Mouse (Mus musculus) neural tube, embryonic 13.5 days (tissue): ENCODE measurements around the gene Dis3l. TPM values are rescaled to one million over a fixed set of nuclear protein-coding genes. Genes with fewer than 3 reads are reported as not detected.
"Not testable (repeated sequence)": the region's sequence is repeated elsewhere in the genome, so short reads cannot be mapped to it uniquely, and the experiment has no call there.

ENCODE experiments used
- ATAC-seq: fragments of 200-750 bp; cut with Nextera tagmentation; 2 replicates; pipeline ENCODE4 v1.8.0; 2017; ENCODE audit warnings: low read depth, mild to moderate bottlenecking, moderate TSS enrichment, moderate library complexity
- H3K27ac ChIP-seq: fragments of 300-500 bp; sonication (generic); replicated peaks from 2 replicates; pipeline ENCODE4 v1.5.1; 2015; ENCODE audit warnings: moderate library complexity, mild to moderate bottlenecking, inconsistent platforms
- H3K27me3 ChIP-seq: fragments of 300-500 bp; sonication (generic); 2 replicates; pipeline ENCODE4 v1.6.1; 2015; ENCODE audit warnings: mild to moderate bottlenecking, inconsistent platforms
- H3K36me3 ChIP-seq: fragments of 300-500 bp; sonication (generic); 2 replicates; pipeline ENCODE4 v1.6.1; 2015; ENCODE audit warnings: mild to moderate bottlenecking, inconsistent platforms
- H3K4me1 ChIP-seq: fragments of 300-500 bp; sonication (generic); replicated peaks from 2 replicates; pipeline ENCODE4 v1.6.1; 2015; ENCODE audit warnings: inconsistent platforms
- H3K4me2 ChIP-seq: fragments of 300-500 bp; sonication (generic); 2 replicates; pipeline ENCODE4 v1.6.1; 2015; ENCODE audit warnings: inconsistent platforms, mild to moderate bottlenecking, moderate library complexity
- H3K4me3 ChIP-seq: fragments of 300-500 bp; sonication (generic); 2 replicates; pipeline ENCODE4 v1.5.1; 2015; ENCODE audit warnings: mild to moderate bottlenecking, inconsistent platforms
- H3K9ac ChIP-seq: fragments of 300-500 bp; sonication (generic); 2 replicates; pipeline ENCODE4 v1.6.1; 2015; ENCODE audit warnings: moderate library complexity, mild to moderate bottlenecking, inconsistent platforms
- H3K9me3 ChIP-seq: fragments of 300-500 bp; sonication (generic); 2 replicates; pipeline ENCODE4 v1.6.1; 2016; ENCODE audit warnings: inconsistent platforms
- WGBS: fragments of 180-500 bp; shearing (Covaris S2); methylation state at CpG from one replicate; pipeline ENCODE4 v1.1.7; 2015; 5-methylcytosine and 5-hydroxymethylcytosine counted together
- polyA plus RNA-seq: library from polyadenylated mRNA; unstranded; fragments of >200 nt; fragmentation: Nextera tagmentation; extraction: Ambion mirVana; gene quantifications from 2 replicates; pipeline ENCODE4 v1.2.1, GENCODE M21; 2015

Gene Dis3l
- polyA plus RNA-seq, 1 experiment from 2014 or later = 20.6 TPM

DNA sequence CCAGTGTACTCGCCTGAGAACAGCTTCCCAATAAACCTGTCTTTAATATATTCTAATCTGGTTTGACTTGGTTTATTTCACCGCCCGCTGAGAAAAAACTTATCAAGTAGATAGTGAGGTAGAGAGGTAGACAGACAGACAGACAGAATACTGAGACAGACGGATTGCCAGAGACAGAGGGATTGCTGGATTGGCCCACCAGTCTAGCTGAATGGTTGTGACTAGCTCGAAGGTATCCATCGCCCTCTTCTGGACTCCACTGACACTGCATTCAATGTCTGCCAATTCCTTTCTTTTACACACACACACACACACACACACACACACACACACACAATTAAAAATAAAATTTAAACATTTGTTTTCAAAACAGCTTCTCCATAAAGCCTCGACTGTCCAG is 68.5 kb downstream of the Dis3l start:
- Histone ChIP-seq H3K4me2 (no peak overlapping the region), H3K9me3 (no peaks in the 10 kb centered on the region), H3K27me3 (no peaks in the 10 kb centered on the region), H3K4me1 (no peaks in the 10 kb centered on the region), H3K36me3 (no peaks in the 10 kb centered on the region), H3K4me3 (no peak overlapping the region), H3K27ac (no peak overlapping the region), H3K9ac (no peak overlapping the region)
- ATAC-seq = no peak
- WGBS = 45% methylated on average over 7 of the region's 7 CpGs

DNA sequence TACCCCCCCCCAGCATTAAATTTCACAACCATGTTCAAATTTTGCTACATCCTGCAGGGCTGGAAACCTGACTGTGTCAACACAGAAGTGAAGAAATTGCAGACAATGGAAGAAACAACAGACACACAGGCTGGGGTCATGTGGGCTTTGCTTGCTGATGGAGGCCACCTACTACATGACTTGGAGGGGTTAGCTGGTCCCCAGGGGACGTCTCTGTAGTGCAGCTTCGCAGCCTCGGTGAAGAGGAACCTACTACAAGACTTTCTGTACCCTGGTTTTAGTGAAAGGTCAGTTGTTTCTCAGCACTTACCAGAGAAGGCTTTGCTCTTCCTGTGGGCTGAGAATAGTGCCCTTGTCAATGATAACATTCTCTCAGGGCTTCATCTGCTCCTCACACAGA is 69.8 kb downstream of the Dis3l start:
- H3K36me3 ChIP-seq = no peaks in the 10 kb centered on the region
- no peaks in the 10 kb centered on the region for H3K4me1 ChIP-seq
- H3K9me3 ChIP-seq = no peaks in the 10 kb centered on the region
- no peak for ATAC-seq
- 72% methylated on average over 3 of the region's 3 CpGs for WGBS
- H3K9ac ChIP-seq = no peak overlapping the region
- H3K4me3 ChIP-seq = no peak overlapping the region
- H3K27ac ChIP-seq = no peak overlapping the region
- no peak overlapping the region for H3K4me2 ChIP-seq
- H3K27me3 ChIP-seq = no peaks in the 10 kb centered on the region

DNA sequence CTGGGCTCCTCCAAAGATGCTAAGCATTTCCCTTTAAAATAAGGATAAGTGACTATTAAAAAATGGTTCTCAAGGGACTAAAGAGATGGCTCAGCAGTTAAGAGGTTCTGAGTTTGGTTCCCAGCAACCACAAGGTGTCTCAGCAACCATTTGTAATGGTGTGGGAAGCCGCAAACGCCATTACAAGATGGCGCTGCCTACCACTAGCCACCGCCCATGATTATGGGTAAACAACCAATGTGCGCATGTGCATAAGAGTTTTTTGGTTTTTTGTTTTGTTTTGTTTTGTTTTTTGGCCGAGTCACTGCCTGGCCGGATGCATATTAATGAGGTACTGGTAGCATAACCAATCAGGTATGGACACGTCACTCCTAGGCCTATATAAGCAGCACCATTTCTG is 72.3 kb downstream of the Dis3l start:
- not testable (repeated sequence) for H3K9me3 ChIP-seq, ATAC-seq, H3K4me3 ChIP-seq, H3K36me3 ChIP-seq, H3K27ac ChIP-seq, H3K4me1 ChIP-seq, H3K9ac ChIP-seq, H3K4me2 ChIP-seq, H3K27me3 ChIP-seq
- 92% methylated on average over 8 of the region's 8 CpGs for WGBS

DNA sequence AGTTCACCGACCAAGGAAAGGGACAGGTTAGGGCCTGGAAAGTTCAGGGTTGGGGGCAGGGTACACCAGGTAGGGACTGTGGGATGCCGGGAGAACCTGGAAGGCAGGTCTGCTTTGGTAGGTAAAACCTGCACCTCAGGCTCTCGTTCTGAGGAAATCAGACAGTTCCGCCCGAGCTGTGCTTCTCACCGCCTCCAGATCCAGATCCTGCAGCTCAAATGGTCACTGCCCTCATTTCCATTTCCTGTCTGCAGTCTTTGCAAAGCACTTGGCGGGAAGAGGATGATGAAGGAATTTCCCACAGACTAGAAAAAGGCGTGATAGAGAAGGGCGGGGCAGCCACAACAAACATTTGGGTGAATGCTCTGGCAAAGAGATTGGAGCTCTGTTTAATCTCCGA is 72.9 kb downstream of the Dis3l start:
- Histone ChIP-seq H3K27me3 (no peaks in the 10 kb centered on the region), H3K4me2 (no peak overlapping the region), H3K4me3 (no peak overlapping the region), H3K9ac (no peak overlapping the region), H3K36me3 (no peaks in the 10 kb centered on the region), H3K27ac (no peak overlapping the region), H3K4me1 (no peaks in the 10 kb centered on the region), H3K9me3 (no peaks in the 10 kb centered on the region)
- ATAC-seq = no peak
- 90% methylated on average over 10 of the region's 10 CpGs for WGBS

DNA sequence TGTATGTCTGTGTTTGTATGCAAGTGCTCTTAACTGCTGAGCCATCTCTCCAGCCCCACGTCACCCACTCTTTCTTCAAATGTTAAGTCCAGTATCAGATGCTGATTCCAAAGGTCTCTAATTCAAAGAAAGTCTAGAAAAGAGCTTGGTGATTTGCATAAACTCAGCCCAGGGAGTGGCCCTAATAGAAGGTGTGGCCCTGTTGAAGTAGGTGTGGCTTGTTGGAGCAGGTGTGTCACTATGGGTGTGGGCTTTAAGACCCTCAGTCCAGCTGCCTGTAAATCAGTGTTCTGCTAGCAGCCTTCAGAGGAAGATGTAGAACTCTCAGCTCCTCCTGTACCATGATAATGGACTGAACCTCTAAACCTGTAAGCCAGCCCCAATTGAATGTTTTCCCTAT is 73.9 kb downstream of the Dis3l start:
- WGBS = 88% methylated on average over 1 of the region's 1 CpGs
- ATAC-seq = no peak
- no peaks in the 10 kb centered on the region for H3K9me3 ChIP-seq
- no peak overlapping the region for H3K27ac ChIP-seq
- no peaks in the 10 kb centered on the region for H3K4me1 ChIP-seq
- H3K4me2 ChIP-seq = no peak overlapping the region
- no peak overlapping the region for H3K9ac ChIP-seq
- no peak overlapping the region for H3K4me3 ChIP-seq
- H3K36me3 ChIP-seq = no peaks in the 10 kb centered on the region
- H3K27me3 ChIP-seq = no peaks in the 10 kb centered on the region

DNA sequence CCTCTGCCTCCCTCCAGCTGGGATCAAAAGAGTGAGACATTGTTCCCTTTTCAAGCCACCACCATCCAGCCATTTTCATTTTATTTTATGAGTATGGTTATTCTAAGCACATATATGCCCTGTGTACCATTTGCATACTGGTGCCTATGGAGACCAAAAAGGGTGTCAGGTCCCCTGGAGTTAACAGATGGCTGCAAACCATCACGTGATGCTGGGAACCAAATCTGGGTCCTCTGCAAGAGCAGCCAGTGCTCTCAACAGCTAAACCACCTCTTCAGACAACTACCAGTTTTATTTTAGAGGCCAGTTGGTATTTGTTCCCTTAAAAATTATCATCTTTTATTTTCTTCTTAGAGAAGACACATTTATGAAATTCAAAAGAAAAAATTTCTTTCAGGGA is 76.3 kb downstream of the Dis3l start:
- Histone ChIP-seq H3K4me1 (no peaks in the 10 kb centered on the region), H3K4me2 (no peak overlapping the region)
- WGBS = 44% methylated on average over 1 of the region's 1 CpGs

DNA sequence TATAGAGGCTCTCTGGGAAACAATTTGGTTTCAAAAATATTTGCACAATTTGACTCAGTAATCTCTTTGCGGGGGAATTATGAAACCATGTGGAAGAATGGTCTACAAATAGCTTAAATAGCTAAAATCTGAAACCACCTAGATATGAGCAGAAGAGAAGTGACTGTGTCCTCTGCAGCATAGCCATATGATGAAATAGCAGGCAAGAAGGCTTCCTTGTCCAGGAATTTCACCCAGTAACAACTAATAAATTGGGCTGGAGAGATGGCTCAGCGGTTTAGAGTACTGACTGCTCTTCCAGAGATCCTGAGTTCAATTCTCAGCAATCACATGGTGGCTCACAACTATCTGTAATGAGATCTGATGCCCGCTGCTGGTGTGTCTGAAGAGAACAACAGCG is 80.1 kb downstream of the Dis3l start:
- Histone ChIP-seq H3K4me2 (no peak overlapping the region), H3K4me1 (no peaks in the 10 kb centered on the region), H3K27me3 (no peaks in the 10 kb centered on the region), H3K9me3 (no peaks in the 10 kb centered on the region), H3K27ac (no peak overlapping the region), H3K4me3 (no peak overlapping the region), H3K9ac (no peak overlapping the region), H3K36me3 (no peaks in the 10 kb centered on the region)
- ATAC-seq = no peak
- 90% methylated on average over 4 of the region's 4 CpGs for WGBS

More for the DNA sequence above, 76.3 kb downstream of the Dis3l start:
- ATAC-seq = no peak
- H3K27ac ChIP-seq = no peak overlapping the region
- no peaks in the 10 kb centered on the region for H3K9me3 ChIP-seq
- H3K4me3 ChIP-seq = no peak overlapping the region
- H3K27me3 ChIP-seq = no peaks in the 10 kb centered on the region
- no peaks in the 10 kb centered on the region for H3K36me3 ChIP-seq
- H3K9ac ChIP-seq = no peak overlapping the region

DNA sequence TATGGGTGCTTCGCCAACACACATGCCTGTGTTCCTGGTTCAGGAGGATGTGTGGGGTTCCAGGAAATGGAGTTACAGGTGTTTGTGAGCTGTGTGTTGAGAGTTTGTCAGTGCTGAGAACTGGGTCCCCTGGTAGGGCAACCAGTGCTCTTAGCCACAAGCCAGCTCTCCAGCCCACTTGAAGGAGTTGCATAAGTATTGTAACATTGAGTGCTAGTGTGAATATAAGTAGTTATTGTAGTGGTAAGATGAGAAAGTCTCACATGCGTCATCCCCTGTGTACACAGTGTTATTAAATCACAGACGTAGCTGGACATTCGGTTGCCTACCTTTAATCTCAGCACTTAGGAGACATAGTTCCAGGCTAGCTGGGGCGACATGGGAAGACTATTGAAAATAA is 81.2 kb downstream of the Dis3l start:
- H3K27ac ChIP-seq = no peak overlapping the region
- H3K4me2 ChIP-seq = no peak overlapping the region
- no peaks in the 10 kb centered on the region for H3K27me3 ChIP-seq
- ATAC-seq = no peak
- WGBS = 94% methylated on average over 5 of the region's 5 CpGs
- H3K4me3 ChIP-seq = no peak overlapping the region
- no peaks in the 10 kb centered on the region for H3K9me3 ChIP-seq
- no peaks in the 10 kb centered on the region for H3K36me3 ChIP-seq
- H3K4me1 ChIP-seq = no peaks in the 10 kb centered on the region
- no peak overlapping the region for H3K9ac ChIP-seq

Other genes with a start within 250 kb of the Dis3l start
- gene Lctl, start 224.1 kb downstream of the Dis3l start, polyA plus RNA-seq = not detected in 2 replicates
- 5.0 and 9.5 TPM in 2 replicates for gene Zwilch, start 168.2 kb downstream of the Dis3l start, polyA plus RNA-seq
- gene Rpl4, start 167.9 kb downstream of the Dis3l start, polyA plus RNA-seq = 668 and 699 TPM in 2 replicates
- gene Snapc5, start 162.0 kb downstream of the Dis3l start, polyA plus RNA-seq = 38.4 and 43.0 TPM in 2 replicates
- gene Uchl4, start 106.1 kb downstream of the Dis3l start, polyA plus RNA-seq = 2.1 and 2.9 TPM in 2 replicates
- gene Map2k1, start 87.7 kb downstream of the Dis3l start, polyA plus RNA-seq = 54.1 and 61.0 TPM in 2 replicates
- gene Tipin, start 59.7 kb downstream of the Dis3l start, polyA plus RNA-seq = 78.9 and 80.5 TPM in 2 replicates
- 18.0 and 19.9 TPM in 2 replicates for gene Megf11, start 44.3 kb upstream of the Dis3l start, polyA plus RNA-seq